Mouse (Mus musculus) limb, embryonic 15.5 days (tissue): ENCODE results near the gene Rps8. TPM values are rescaled to one million over a fixed set of nuclear protein-coding genes. Genes with fewer than 3 reads are reported as not detected.

Experiments used
- ATAC-seq: fragments of 200-750 bp; cut with Nextera tagmentation; 2 replicates; pipeline ENCODE4 v1.8.0; 2017; ENCODE audit warnings: low read depth, moderate TSS enrichment; ENCODE audit not compliant: insufficient number of reproducible peaks, low FRiP score, low TSS enrichment
- H3K27ac ChIP-seq: fragments of 300-500 bp; sonication (generic); 2 replicates; pipeline ENCODE4 v1.5.1; 2015; ENCODE audit warnings: moderate library complexity, mild to moderate bottlenecking, inconsistent platforms
- H3K27me3 ChIP-seq: fragments of 300-500 bp; sonication (generic); 2 replicates; pipeline ENCODE4 v1.6.1; 2015; ENCODE audit warnings: inconsistent platforms
- H3K36me3 ChIP-seq: fragments of 300-500 bp; sonication (generic); 2 replicates; pipeline ENCODE4 v1.6.1; 2015; ENCODE audit warnings: inconsistent platforms
- H3K4me1 ChIP-seq: fragments of 300-500 bp; sonication (generic); 2 replicates; pipeline ENCODE4 v1.6.1; 2015; ENCODE audit warnings: inconsistent platforms
- H3K4me2 ChIP-seq: fragments of 300-500 bp; sonication (generic); 2 replicates; pipeline ENCODE4 v1.6.1; 2015; ENCODE audit warnings: mild to moderate bottlenecking, inconsistent platforms
- H3K4me3 ChIP-seq: fragments of 300-500 bp; sonication (generic); 2 replicates; pipeline ENCODE4 v1.5.1; 2015; ENCODE audit warnings: mild to moderate bottlenecking, inconsistent platforms
- H3K9ac ChIP-seq: fragments of 300-500 bp; sonication (generic); 2 replicates; pipeline ENCODE4 v1.6.1; 2015; ENCODE audit warnings: inconsistent platforms
- H3K9me3 ChIP-seq: fragments of 300-500 bp; sonication (generic); 2 replicates; pipeline ENCODE4 v1.6.1; 2016; ENCODE audit warnings: inconsistent platforms
- WGBS: fragments of 180-500 bp; shearing (Covaris S2); methylation state at CpG from one replicate; pipeline ENCODE4 v1.1.7; 2015; 5-methylcytosine and 5-hydroxymethylcytosine counted together
- polyA plus RNA-seq: library from polyadenylated mRNA; unstranded; fragments of >200 nt; fragmentation: Nextera tagmentation; extraction: Ambion mirVana; gene quantifications from 2 replicates; pipeline ENCODE4 v1.2.1, GENCODE M21; 2015

The Rps8 gene
- polyA plus RNA-seq, 1 experiment from 2014 or later, result 994 TPM

GRCm38 (mm10) chr4:117131890-117132793 lies 23.9 kb downstream of the Rps8 start:
- Histone ChIP-seq H3K9me3 (no peaks in the 10 kb centered on the region), H3K4me1 (peaks cover 16% of the 10 kb centered on the region), H3K27ac (no peak overlapping the region), H3K27me3 (peaks cover 18% of the 10 kb centered on the region), H3K36me3 (peaks cover 26% of the 10 kb centered on the region), H3K4me2 (peak overlapping the region; percentile 91; the same call in 1 of the 2 replicates), H3K9ac (no peak overlapping the region), H3K4me3 (peak overlapping the region; percentile 81)
- 37% methylated on average over 7 of the region's 7 CpGs for WGBS
- no peak for ATAC-seq

DNA sequence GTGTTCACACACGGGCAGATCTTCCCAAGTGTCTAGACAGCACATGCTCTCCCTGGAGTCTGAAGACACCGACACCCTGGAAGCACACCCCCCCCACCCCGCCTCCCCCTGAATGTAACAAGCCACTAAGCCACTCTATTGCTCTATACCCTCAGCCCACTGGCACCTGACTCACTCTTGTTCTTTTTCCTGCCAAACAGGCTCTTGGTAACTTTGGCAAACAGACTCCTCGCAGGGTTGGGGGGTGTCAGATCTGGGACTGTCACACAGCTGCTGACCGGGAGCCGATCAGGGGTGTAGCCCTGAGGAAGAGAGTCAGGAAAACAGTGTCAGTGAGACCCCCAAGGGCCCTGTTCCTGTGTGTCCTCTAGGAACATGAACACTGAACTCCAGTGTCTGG lies 24.8 kb downstream of the Rps8 start:
- Histone ChIP-seq H3K27me3 (peaks cover 18% of the 10 kb centered on the region), H3K27ac (no peak overlapping the region), H3K4me1 (peaks cover 23% of the 10 kb centered on the region), H3K9me3 (no peaks in the 10 kb centered on the region), H3K4me2 (no peak overlapping the region), H3K9ac (no peak overlapping the region), H3K36me3 (peaks cover 26% of the 10 kb centered on the region), H3K4me3 (no peak overlapping the region)
- ATAC-seq, result no peak
- WGBS, result 75% methylated on average over 6 of the region's 6 CpGs

DNA sequence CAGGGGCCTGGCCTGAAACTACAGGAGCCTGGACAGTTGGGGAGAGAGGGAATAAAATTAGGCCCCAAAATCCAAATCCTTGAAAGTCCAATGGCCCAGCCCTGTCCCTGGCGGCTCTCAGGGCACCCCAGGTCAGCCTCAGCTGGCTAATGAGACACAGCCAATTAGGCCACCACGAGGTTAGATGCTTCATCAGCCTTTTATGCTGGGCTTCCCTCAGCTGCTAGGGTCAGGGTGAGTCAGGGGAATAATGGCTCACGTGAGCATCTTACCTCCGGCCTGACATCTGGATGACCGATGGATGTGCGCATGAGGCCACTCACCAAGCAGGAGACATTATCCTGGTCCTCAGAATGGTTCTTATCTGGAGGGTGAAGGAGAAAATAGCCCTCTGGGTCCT lies 25.3 kb downstream of the Rps8 start:
- peaks cover 26% of the 10 kb centered on the region for H3K36me3 ChIP-seq
- no peak overlapping the region for H3K27ac ChIP-seq
- H3K9me3 ChIP-seq, result no peaks in the 10 kb centered on the region
- H3K9ac ChIP-seq, result no peak overlapping the region
- H3K27me3 ChIP-seq, result peaks cover 18% of the 10 kb centered on the region
- H3K4me2 ChIP-seq, result no peak overlapping the region
- no peak overlapping the region for H3K4me3 ChIP-seq
- 72% methylated on average over 6 of the region's 6 CpGs for WGBS
- ATAC-seq, result no peak
- peaks cover 27% of the 10 kb centered on the region for H3K4me1 ChIP-seq

DNA sequence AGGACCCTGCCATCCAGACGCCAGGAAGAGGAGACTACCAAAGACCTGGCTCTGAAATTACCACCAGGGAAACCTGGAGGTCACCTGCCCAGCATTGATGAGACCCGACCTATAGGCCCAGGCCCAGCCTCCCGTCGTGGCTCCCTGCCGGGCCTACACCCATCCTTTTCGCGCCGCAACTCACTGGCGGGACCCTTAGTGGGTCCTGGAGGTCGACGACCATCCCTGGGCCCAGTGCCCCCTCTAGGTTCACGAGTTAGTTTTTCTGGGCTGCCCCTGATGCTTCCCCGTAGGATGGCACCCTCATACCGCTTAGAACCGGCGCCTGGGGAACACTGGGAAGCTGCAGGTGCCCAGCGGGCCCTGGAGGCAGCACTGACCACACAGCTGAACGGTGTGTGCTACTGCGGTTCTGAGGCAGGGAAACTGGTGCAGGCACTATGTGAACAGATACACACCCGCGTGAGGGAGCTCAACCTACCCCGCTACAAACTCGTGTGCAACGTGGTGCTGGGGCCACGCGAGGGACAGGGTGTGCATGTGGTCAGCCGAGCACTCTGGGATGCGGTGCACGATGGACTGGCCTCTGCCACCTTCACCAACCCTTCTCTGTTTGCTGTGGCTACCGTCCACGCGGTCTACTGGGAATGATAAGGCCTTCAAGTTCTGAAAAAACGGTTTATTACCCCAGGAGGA lies 27.9 kb downstream of the Rps8 start:
- H3K9me3 ChIP-seq, result no peaks in the 10 kb centered on the region

DNA sequence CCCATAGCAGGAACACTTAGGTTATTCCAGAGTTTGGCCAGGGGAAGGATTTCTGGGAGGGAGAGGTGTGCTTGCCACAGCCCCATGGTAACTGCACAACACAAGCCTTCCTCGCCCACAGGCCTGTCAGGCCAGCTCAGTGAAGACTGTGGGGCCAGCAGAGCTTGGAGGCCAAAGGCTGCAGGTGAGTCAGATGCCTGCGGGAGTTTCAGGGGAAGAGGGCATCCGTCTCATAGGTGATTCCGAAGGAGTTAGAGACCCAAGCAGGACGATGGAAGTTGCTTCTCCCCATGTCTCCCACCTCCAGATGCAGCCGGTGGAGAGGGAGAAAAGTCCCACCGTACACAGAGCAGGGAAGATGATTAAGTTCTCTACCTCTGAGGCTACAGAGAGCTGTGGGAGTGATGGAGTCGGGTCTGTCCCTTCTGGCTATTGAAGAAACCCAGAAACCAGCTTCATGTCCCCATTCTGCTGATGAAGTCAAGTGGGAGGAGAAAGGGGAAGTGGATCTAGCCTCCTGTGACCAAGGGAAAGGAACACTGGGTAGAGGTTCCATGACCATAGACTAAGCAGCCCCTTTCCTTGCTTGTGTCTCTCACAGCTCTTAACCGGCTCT lies 29.3 kb downstream of the Rps8 start, which contains the start of gene Tctex1d4:
TSS of gene Tctex1d4 (plus strand) at position 120 of the 616 bp plus-strand sequence.
- Histone ChIP-seq H3K36me3 (peaks cover 26% of the 10 kb centered on the region), H3K4me3 (no peak within 1 kb of the TSS), H3K4me1 (peaks cover 35% of the 10 kb centered on the region), H3K27ac (peak within 1 kb of the TSS; percentile 92), H3K27me3 (peaks cover 3% of the 10 kb centered on the region), H3K9ac (no peak within 1 kb of the TSS), H3K4me2 (peak within 1 kb of the TSS; percentile 7; the same call in 1 of the 2 replicates), H3K9me3 (no peaks in the 10 kb centered on the region)
- 83% methylated on average over 9 of the region's 9 CpGs for WGBS
- no peak for ATAC-seq

More for the DNA sequence above, 27.9 kb downstream of the Rps8 start:
- WGBS, result 88% methylated on average over 33 of the region's 33 CpGs
- H3K36me3 ChIP-seq, result peaks cover 26% of the 10 kb centered on the region
- H3K27me3 ChIP-seq, result peaks cover 17% of the 10 kb centered on the region
- no peak overlapping the region for H3K4me2 ChIP-seq
- H3K4me3 ChIP-seq, result no peak overlapping the region
- no peak overlapping the region for H3K27ac ChIP-seq
- H3K4me1 ChIP-seq, result peaks cover 40% of the 10 kb centered on the region
- H3K9ac ChIP-seq, result no peak overlapping the region
- no peak for ATAC-seq

DNA sequence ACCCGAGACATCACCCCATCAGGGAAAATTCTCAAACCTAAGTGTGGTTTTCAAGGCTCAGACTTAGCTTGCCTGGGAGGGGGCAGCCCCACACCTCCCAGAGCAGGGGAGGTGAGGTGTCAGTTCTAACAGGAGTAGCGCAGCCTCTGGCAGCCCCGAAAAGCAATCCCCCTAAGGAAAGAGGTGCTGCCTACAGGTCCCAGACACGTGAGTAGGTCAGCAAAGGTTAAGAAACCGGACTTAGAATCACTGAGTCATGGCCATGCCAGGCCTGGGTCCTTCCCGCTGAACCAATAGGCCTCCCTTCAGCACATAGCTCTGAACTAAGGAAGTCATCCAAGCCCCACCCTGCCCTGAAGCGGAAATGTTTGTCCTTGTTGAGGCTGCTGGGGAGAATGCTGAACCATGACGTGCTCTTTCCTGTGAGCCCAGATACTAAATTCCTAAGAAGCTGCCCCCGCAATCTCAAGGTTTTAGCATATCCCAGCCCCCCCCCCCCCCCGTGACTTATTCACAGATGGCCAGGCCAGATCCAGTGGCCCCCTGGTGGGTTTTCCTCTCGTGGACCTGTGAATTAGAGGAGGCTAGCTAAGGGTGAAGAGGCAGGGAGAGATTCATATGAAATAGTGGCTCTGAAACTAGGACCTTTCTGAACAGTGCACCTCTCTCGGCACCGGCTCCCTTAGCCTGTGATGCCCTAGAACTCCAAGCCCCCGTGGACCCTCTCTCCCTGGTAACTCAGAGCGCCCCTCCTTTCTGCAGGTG lies 30.0 kb downstream of the Rps8 start:
- no peak overlapping the region for H3K4me3 ChIP-seq
- H3K27ac ChIP-seq, result peak overlapping the region; percentile 92
- peaks cover 39% of the 10 kb centered on the region for H3K4me1 ChIP-seq
- 32% methylated on average over 15 of the region's 15 CpGs for WGBS
- H3K4me2 ChIP-seq, result peak overlapping the region; percentile 7; the same call in 1 of the 2 replicates
- no peaks in the 10 kb centered on the region for H3K9me3 ChIP-seq
- ATAC-seq, result peak; percentile 64
- no peaks in the 10 kb centered on the region for H3K27me3 ChIP-seq
- peaks cover 26% of the 10 kb centered on the region for H3K36me3 ChIP-seq
- H3K9ac ChIP-seq, result no peak overlapping the region

DNA sequence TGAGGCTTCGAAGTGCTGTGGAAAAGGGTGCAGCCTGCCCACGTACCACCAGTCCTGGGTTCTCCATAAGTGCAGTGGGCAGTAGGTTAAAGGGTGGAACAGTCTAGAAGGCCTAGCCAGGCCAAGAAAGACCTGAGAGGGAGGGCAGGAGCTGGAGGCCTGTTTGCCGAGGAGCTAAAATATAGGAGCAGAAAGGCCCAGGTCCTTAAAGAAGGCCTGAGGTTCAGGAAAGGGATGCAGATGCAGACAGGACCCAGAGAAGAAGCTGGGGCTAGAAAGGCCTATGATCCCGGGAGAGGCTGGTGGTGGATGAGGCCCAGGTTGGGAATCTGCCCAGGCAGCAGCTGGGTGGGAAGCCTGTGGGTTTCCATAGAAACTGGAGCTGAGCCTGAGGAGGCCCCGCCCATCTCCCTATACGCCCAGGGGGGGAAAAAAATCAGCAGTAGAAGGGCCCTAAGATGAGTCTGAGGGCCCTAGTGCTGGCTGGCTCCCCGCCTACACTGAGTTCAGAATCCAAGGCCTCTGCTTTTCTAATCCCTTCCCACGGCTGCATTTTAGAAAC lies 30.6 kb downstream of the Rps8 start, which contains the start of gene Btbd19:
TSS of gene Btbd19 (minus strand) at position 378 of the 562 bp plus-strand sequence.
- Histone ChIP-seq H3K9ac (no peak within 1 kb of the TSS), H3K27ac (peak within 1 kb of the TSS; percentile 92), H3K4me2 (peak within 1 kb of the TSS; percentile 22; the same call in 1 of the 2 replicates), H3K4me3 (peak within 1 kb of the TSS; percentile 4; the same call in 1 of the 2 replicates), H3K9me3 (no peaks in the 10 kb centered on the region), H3K36me3 (peaks cover 23% of the 10 kb centered on the region), H3K27me3 (no peaks in the 10 kb centered on the region), H3K4me1 (peaks cover 40% of the 10 kb centered on the region)
- peak; percentile 60 for ATAC-seq
- WGBS, result 22% methylated on average over 8 of the region's 8 CpGs

GRCm38 (mm10) chr4:117124518-117125347 lies 31.3 kb downstream of the Rps8 start:
- no peak overlapping the region for H3K9ac ChIP-seq
- H3K4me1 ChIP-seq, result peaks cover 43% of the 10 kb centered on the region
- peak overlapping the region; percentile 4; the same call in 1 of the 2 replicates for H3K4me3 ChIP-seq
- peak overlapping the region; percentile 22; the same call in 1 of the 2 replicates for H3K4me2 ChIP-seq
- no peaks in the 10 kb centered on the region for H3K27me3 ChIP-seq
- no peaks in the 10 kb centered on the region for H3K9me3 ChIP-seq
- WGBS, result 57% methylated on average over 14 of the region's 14 CpGs
- peaks cover 16% of the 10 kb centered on the region for H3K36me3 ChIP-seq
- H3K27ac ChIP-seq, result peak overlapping the region; percentile 92
- no peak for ATAC-seq

- peaks cover 45% of the 10 kb centered on the region for H3K4me1 ChIP-seq
- ATAC-seq, result no peak
- no peaks in the 10 kb centered on the region for H3K9me3 ChIP-seq
- WGBS, result 88% methylated on average over 3 of the region's 3 CpGs
- H3K9ac ChIP-seq, result no peak overlapping the region
- H3K36me3 ChIP-seq, result peaks cover 13% of the 10 kb centered on the region
- peak overlapping the region; percentile 92; the same call in 1 of the 2 replicates for H3K27ac ChIP-seq
- H3K27me3 ChIP-seq, result no peaks in the 10 kb centered on the region
- H3K4me2 ChIP-seq, result no peak overlapping the region
- no peak overlapping the region for H3K4me3 ChIP-seq
Observed at GRCm38 (mm10) chr4:117124218-117124517, 31.9 kb downstream of the Rps8 start.

GRCm38 (mm10) chr4:117123546-117124217 lies 32.4 kb downstream of the Rps8 start:
- ATAC-seq, result no peak
- peaks cover 8% of the 10 kb centered on the region for H3K36me3 ChIP-seq
- H3K4me2 ChIP-seq, result no peak overlapping the region
- no peak overlapping the region for H3K27ac ChIP-seq
- no peaks in the 10 kb centered on the region for H3K9me3 ChIP-seq
- H3K4me1 ChIP-seq, result peaks cover 45% of the 10 kb centered on the region
- 76% methylated on average over 7 of the region's 9 CpGs for WGBS
- no peak overlapping the region for H3K4me3 ChIP-seq
- no peak overlapping the region for H3K9ac ChIP-seq
- H3K27me3 ChIP-seq, result no peaks in the 10 kb centered on the region
